Mouse (Mus musculus): ENCODE results near the gene Tbpl1. TPM values are rescaled to one million over a fixed set of nuclear protein-coding genes. Genes with fewer than 3 reads are reported as not detected.
A peak's percentile ranks its signal among the peaks of the same experiment; 100 is the strongest.

Gene Tbpl1
- polyA plus RNA-seq, 1 experiment from 2014 or later = 88.8 TPM

DNA sequence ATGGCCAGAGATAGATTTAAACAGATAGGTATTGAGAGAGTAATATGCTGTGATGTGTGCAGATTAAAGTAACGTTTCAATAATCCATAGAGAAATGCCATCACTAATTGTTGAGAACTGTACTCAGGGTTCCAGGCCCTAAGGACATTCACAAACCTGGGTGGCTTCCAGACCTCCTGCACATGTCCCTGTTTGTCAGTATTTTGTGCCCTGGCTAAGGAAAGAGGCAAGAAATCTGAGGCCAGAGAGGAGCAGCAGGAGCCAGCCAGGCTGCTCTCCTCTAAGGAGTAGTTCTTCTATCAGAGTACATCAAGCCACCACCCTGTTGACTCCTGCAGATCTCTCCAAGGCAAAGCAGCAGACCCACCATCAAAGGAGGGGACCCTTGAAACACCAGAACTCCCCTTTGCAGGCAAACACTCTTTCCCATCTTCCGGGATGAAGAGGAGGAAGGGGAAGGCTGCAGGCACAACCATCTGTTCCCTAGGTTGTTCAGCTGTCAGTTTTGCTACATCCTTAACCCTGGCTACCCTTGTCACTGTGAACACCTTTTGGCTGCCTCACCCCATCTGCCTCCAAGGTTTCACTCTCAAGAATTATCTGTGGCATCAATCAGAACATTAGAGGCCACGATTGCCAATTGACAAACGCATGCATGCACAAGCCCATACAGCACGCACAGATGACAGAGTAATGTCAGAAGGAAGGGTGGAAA, 71.3 kb downstream of the Tbpl1 start:
- no peak overlapping the region for H3K27ac ChIP-seq (ENCODE audit: low read length)
- WGBS = 87% methylated on average over 5 of the region's 5 CpGs
- H3K36me3 ChIP-seq (ENCODE audit: control insufficient read depth, insufficient read depth, low read length) = no peaks in the 10 kb centered on the region
- no peaks in the 10 kb centered on the region for H3K9me3 ChIP-seq (replicated peaks; ENCODE audit: control insufficient read depth, low read length, poor library complexity, severe bottlenecking)
- no peak overlapping the region for H3K4me2 ChIP-seq (ENCODE audit: low read length)
- H3K27me3 ChIP-seq (ENCODE audit: control insufficient read depth, insufficient read depth, low read depth, low read length) = no peaks in the 10 kb centered on the region
- peaks cover 7% of the 10 kb centered on the region; the same call in 1 of the 2 replicates for H3K4me1 ChIP-seq (ENCODE audit: control insufficient read depth, insufficient read depth, low read length)
- ATAC-seq = no peak
- no peak overlapping the region for H3K9ac ChIP-seq (ENCODE audit: low read depth, low read length)
- no peak overlapping the region for H3K4me3 ChIP-seq (ENCODE audit: low read depth, low read length)

DNA sequence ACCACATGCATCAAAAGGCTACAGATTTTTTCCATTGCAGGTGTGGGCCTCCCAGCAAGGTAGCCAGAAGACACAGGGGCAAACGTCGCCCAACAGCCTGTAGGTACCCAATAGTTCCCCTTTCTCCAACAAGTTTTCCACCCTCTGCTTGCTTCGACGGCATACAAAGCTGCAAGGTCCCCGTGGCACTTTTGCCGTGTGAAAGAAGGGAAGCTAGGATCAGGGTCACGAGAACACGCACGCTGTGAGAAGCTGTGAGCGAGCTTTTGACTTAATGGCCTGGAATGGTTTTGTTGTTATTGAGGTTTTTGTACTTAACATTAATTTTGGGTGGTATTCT, 72.4 kb downstream of the Tbpl1 start:
- H3K4me2 ChIP-seq (ENCODE audit: low read length) = no peak overlapping the region
- H3K4me1 ChIP-seq (ENCODE audit: control insufficient read depth, insufficient read depth, low read length) = peaks cover 7% of the 10 kb centered on the region; the same call in 1 of the 2 replicates
- no peak overlapping the region for H3K4me3 ChIP-seq (ENCODE audit: low read depth, low read length)
- no peaks in the 10 kb centered on the region for H3K36me3 ChIP-seq (ENCODE audit: control insufficient read depth, insufficient read depth, low read length)
- no peaks in the 10 kb centered on the region for H3K9me3 ChIP-seq (replicated peaks; ENCODE audit: control insufficient read depth, low read length, poor library complexity, severe bottlenecking)
- WGBS = 61% methylated on average over 10 of the region's 10 CpGs
- ATAC-seq = no peak
- H3K9ac ChIP-seq (ENCODE audit: low read depth, low read length) = no peak overlapping the region
- H3K27ac ChIP-seq (ENCODE audit: low read length) = no peak overlapping the region
- H3K27me3 ChIP-seq (ENCODE audit: control insufficient read depth, insufficient read depth, low read depth, low read length) = no peaks in the 10 kb centered on the region

DNA sequence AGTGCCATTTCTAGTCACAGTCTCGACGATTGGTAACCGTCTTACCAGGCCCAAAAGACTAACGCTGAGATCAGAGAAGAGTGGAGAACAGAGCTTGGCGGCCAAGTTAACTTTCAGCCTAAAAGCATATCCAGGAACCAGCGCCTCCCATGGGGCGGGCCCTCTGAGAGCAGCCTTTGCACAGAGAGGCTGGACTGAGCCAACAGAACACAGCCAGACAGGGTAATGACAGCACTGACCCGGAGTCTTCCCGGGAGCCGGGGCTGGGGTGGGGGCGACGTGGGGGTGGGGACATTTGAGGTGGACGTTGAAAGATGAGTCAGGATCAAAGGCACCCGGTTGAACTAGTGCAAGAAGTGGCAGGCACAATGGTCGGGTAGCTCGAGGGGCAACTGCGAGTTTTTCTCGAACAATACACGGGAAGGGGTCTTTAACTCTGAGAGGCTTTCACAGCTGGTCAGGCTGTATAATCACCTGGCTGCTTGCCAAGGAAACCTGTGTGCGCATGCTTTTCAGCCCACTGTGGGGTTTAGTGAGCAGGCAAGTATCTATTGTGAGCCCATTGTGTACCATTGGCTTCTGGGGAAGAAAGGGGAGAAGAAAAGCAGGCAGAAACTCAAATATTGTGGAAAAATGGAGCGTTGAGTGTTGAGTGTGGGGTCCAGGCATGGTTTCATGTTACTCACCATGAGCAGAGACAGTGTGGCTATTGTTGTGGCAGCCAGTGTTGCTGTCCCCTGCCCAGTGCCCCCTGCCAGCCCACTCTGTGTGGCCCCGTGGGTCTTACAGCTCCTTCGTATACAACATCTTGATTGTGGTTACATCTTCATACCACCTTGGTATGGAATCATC, 73.0 kb downstream of the Tbpl1 start:
- Histone ChIP-seq H3K9me3 (replicated peaks; ENCODE audit: control insufficient read depth, low read length, poor library complexity, severe bottlenecking) (no peaks in the 10 kb centered on the region), H3K9ac (ENCODE audit: low read depth, low read length) (no peak overlapping the region), H3K27me3 (ENCODE audit: control insufficient read depth, insufficient read depth, low read depth, low read length) (no peaks in the 10 kb centered on the region), H3K4me3 (ENCODE audit: low read depth, low read length) (no peak overlapping the region), H3K4me2 (ENCODE audit: low read length) (peak overlapping the region; percentile 41), H3K36me3 (ENCODE audit: control insufficient read depth, insufficient read depth, low read length) (no peaks in the 10 kb centered on the region), H3K27ac (ENCODE audit: low read length) (no peak overlapping the region), H3K4me1 (ENCODE audit: control insufficient read depth, insufficient read depth, low read length) (peaks cover 7% of the 10 kb centered on the region; the same call in 1 of the 2 replicates)
- 12% methylated on average over 23 of the region's 23 CpGs for WGBS
- ATAC-seq = peak; percentile 94

Small RNA genes within 50 kb of the gene (microRNA-seq; reads per million reads assigned to microRNA genes)
- gene Mir7663 = 0.52 reads per million

Other genes starting within 250 kb of the Tbpl1 start
- gene Slc2a12, start 86.9 kb downstream of the Tbpl1 start, polyA plus RNA-seq (2015; fragmentation: Nextera tagmentation; extraction: Ambion mirVana) = 4.7 and 5.3 TPM in 2 replicates
- 0.16 and 0.19 TPM in 2 replicates for gene Tcf21, start 88.2 kb upstream of the Tbpl1 start, polyA plus RNA-seq (2015; fragmentation: Nextera tagmentation; extraction: Ambion mirVana)